Mouse (Mus musculus): ENCODE data around the gene Ppp3ca.

Gene Ppp3ca

DNA sequence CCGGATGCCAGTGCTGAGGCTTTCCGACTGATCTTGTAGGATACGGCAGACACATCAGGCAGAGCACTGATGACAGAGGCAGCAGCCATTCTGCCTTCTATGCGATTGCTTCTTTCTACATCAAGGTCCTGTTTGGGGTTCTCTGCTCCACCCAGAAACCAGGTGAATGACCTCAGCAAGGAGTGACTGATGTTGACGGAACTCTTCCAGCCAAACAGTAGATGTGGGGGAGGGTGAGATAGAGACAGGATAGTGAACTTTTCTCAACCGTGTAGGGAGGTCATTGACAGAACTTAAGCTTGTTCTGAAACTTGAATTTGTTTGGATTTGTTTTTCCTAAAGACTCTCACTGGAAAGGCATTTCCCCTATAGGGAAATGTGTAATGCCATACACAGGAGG, 142.2 kb downstream of the Ppp3ca start:
- DNase-seq (ENCODE audit: low read depth, low spot score) = no peak

DNA sequence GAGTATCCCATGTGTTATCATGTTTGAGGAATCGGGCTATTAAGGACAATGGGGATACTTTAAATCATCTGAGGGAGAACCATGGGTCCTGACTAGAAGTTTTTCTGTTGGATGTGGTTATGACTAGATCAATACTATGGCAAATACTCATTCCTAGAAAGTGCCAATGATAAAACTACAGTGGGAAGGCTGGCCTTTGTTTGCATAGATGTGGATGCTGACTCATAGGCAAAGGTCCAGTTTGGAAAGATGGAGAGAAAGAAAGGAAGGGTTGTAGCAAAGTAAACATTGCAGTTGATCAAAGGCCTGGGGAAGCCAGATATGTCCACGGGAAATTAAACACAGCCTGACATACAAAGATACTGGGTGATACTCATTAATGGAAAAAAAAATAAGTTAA, 142.9 kb downstream of the Ppp3ca start:
- DNase-seq (ENCODE audit: low read depth, low spot score) = no peak

DNA sequence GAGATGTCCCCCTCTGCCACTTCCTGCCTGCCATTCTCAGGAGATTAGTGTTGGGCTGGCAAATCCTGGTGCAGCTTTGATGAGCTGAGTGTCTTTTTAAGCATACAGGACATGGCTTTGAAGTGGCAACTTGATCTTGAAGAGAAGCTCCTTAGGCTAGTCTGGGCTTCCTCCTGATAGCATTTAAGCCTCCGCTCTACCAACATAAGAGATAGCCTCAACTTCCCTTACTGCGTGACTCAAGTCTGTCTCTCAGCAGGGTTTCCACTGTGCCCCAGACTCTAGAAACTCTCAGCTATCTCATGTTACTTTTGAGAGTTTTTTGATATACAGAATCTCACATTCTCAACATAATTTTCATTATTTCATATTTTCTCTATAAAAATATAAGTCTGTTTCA, 144.0 kb downstream of the Ppp3ca start:
- DNase-seq (ENCODE audit: low read depth, low spot score) = no peak

DNA sequence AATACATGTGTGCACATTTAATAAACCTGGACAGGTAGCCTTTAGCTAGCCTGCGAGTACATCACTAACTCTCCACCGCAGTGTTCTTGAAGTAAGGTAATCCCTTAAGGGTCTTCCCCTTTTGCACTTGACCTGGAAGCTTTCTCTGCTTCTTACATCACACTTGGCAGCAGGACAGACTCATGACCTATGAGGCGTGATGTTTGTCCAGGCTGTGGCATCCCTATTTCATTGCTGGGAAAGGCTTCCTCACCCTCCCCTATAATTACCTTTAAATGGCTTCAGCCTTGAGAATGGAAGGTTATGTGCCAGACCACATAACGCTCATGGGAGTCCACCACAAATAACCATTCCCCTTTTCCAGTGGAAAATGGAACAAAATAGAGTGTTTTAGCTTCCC, 145.0 kb downstream of the Ppp3ca start:
- DNase-seq (ENCODE audit: low read depth, low spot score) = no peak

DNA sequence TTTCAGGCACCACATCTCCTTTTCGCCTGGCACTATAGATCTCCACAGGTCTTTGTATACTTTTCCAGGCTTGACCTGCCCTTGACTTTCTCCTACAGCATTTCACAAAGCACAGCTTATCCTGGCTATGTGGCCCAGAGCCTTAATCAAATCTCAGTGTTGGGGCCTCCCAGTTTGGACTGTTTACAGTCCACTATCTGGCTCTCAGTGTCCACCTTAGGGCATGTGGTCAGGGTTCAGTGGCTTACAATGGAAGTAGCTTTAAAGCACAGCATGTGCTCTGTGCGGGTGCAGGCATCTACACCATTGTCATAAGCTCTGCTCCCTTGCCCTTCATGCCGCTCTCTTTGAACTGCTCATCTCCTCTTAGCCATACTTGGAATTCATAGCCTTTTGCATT, 146.4 kb downstream of the Ppp3ca start:
- DNase-seq (ENCODE audit: low read depth, low spot score) = no peak

DNA sequence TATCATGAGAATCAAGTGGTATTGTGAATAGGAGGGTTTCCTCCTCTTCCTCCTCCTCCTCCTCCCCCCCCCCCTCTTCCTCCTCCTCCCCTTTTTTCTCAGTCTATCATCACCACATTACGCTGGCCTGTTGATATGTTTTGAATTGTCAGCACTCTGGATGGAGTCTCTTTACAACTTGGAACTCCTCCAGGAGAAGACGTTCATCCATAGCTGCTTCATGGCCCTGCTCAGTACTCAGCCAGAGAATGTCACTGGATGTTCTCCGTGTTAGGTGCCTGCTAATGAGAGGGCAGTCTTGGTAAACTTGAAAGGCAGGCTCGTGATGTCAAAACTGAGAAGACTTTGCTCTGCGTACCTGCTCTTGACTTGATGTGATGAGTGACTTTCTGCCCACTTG, 149.1 kb downstream of the Ppp3ca start:
- no peak for DNase-seq (ENCODE audit: low read depth, low spot score)

DNA sequence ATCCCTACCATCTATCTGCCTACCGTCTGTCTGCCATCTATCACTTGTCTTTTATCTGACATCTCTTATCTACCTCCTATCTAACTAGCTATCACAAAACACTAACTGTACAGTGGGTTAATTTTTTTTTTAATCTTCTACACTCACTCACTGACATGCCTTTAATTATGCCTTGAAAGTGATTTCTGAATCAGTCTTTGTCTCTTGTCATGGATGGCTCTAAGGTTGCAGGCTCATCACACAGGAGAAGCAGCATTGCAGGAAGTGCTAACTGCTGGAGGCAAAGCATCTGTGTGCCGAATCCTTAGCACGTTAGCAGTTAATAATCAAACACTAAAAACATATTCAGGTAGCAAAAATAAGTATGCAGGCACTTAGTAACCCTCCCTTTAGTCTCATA, 151.1 kb downstream of the Ppp3ca start:
- no peak for DNase-seq (ENCODE audit: low read depth, low spot score)

DNA sequence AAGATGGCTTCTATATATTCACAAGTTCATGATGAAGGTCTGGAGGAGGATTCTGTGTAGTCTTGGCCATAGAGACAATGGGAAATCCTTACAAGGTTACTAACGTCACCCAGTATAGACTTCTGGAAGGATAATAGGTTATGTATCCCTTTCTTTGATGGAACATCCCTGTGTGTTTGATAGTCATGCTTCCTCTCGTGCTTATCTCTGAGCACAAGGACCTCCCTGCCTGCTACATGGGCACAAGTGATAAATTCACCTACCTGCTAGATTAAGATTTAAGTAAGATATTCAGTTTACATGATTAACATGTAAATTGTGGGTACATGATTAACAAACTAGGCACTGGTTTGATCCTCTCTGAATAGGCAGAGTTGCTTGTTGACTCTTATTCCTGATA, 152.1 kb downstream of the Ppp3ca start:
- no peak for DNase-seq (ENCODE audit: low read depth, low spot score)

DNA sequence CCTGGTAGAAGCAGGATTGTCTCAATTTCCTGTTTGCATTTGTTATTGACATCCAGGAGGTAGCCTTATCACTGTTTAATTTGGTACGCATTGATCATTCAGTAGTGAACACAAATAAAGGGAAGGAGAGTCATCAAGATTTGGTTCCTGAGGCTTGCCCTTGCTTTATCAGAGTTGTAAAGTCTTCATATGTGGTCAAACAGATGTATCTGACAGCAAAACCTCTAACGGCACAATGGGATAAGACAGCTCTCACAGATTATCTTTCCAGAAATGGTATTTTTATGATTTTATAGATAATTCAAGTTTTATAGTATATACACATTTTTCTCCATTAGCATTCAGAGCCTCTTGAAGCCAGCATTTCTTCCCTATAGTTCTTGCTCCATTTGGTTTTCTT, 152.5 kb downstream of the Ppp3ca start:
- no peak for DNase-seq (ENCODE audit: low read depth, low spot score)

DNA sequence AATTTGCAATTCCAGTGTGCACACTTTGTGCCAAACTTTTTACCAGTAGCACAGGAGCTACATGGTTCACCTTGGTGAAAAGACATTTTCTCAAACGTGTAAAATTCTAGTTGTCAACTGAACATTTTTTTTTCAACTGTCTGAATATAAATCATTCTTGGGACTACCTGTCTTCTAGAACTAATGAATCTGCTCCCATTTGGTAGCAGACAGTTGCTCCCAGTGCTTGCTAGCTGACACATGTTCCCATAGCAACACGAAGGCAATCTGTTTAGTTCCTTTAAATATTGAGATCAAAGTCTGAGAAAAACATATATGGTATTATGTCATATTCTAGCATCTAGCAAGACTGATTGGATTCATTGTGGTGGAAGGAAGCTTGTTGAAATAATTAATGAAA, 158.5 kb downstream of the Ppp3ca start:
- no peak for DNase-seq (ENCODE audit: low read depth, low spot score)

DNA sequence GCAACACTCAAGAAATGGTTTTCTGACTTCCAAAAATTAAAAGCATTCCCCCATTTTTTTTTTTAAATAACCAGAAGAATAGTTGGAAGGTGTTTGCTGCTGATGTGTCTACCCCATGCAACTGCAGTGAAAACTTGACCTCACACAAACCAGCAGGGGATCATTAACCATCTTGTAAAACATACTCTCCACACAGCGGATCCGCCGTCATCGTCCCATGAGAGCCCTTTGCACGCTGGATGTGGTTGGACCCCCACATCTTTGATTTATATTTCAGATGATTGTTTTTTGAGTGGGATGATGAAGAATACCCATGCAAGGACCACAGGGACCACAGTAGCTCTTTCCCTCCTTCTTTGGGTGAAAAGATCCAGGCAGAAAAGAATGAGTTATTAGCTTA, 159.2 kb downstream of the Ppp3ca start:
- DNase-seq (ENCODE audit: low read depth, low spot score) = no peak

DNA sequence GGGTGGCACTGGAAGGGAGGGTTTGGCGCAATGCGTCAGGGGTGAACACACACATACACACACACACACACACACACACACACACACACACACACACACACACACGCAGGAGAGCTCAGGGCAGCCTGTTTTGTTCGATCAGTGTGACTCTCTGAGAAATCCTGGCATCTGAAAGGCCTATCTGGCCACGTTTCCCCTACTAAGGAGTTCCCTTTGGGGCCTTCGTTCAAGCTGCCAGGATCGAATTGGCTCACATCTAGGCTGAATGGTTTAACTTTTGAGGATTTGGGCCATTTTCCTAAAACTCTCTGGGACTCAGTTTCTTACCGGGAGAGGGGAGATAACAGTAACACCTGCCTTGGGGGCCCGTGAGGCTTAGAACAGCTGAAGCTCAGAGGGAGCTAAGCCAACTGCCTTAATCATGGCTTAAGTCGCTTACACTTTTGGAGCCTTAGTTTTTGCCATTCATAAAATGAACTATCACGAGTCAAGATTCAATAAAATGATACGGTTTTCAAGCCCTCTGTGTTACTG, 160.8 kb downstream of the Ppp3ca start:
- DNase-seq (ENCODE audit: low read depth, low spot score) = no peak

DNA sequence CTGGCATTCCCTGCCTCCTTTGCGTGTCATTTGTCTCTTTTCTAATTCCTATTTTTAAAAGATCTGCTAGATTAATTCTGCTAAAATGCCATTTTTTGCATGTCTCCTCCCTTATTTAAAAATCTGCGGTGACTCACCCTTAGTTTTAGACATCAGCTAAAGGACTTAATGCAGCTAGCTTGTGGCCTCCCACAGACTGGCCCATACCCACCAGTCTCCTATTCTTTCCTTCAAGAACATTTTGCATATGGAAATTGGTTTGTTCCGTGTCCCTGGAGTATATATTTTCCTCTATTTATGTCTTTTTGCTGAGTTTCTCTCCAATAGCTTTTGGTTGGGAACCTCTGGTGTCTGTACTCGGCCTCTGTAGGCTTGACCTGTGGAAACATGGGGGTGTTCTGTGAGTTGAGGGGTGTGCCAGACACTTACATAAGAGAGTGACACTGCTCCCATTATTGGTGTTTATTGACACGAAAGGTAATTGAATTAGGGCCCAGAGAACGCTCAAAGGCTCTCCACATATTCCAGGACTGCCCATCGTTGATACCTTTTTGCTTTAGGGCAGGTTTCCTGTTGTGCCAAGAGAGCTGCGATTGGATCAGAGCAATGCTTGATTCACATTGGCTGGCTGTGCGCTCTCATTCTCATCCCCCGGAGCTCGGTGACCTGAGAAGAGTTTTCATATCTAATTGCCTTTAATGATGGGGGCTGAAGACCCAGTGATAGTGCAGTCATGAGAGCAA, 163.2 kb downstream of the Ppp3ca start:
- no peak for DNase-seq (ENCODE audit: low read depth, low spot score)

DNA sequence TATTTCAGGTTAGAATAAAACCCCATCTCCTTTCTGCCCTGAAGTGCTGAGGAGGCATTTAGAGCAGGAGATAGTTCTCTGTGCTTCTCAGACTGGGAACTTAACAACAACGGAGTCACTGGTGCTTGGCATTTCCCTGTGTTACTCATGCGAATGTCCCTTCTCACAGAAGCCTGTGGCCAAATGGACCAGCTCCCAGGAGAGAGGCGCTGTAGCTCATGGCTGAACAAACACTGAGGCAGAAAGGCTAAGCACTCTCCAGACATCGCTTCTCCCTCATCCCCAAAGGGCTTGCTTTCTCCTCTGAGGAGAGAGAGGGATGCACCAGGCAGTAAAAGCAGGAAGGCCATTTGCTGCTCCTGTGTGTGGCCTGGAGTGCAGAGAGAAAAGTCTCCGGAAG, 164.0 kb downstream of the Ppp3ca start:
- DNase-seq (ENCODE audit: low read depth, low spot score) = no peak

DNA sequence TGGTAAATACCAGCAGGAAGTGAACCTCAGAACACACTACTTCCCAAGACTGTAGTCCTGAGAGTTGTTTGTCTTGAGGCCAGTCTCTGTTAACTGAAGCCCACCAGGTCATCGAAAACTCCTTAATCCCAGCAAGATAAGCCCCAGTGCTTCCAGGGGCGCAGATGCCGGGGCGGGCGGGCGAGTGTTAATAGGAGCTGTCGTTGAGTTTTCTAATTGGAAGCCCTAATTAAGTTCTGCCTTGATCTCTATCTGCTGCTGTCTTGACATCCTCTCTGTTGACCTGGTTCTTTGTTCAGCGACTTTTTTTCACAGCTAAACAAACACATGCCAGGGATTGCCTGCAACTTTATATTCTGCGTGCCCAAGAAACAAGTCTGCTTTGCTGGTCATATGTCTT, 165.9 kb downstream of the Ppp3ca start:
- no peak for DNase-seq (ENCODE audit: low read depth, low spot score)

DNA sequence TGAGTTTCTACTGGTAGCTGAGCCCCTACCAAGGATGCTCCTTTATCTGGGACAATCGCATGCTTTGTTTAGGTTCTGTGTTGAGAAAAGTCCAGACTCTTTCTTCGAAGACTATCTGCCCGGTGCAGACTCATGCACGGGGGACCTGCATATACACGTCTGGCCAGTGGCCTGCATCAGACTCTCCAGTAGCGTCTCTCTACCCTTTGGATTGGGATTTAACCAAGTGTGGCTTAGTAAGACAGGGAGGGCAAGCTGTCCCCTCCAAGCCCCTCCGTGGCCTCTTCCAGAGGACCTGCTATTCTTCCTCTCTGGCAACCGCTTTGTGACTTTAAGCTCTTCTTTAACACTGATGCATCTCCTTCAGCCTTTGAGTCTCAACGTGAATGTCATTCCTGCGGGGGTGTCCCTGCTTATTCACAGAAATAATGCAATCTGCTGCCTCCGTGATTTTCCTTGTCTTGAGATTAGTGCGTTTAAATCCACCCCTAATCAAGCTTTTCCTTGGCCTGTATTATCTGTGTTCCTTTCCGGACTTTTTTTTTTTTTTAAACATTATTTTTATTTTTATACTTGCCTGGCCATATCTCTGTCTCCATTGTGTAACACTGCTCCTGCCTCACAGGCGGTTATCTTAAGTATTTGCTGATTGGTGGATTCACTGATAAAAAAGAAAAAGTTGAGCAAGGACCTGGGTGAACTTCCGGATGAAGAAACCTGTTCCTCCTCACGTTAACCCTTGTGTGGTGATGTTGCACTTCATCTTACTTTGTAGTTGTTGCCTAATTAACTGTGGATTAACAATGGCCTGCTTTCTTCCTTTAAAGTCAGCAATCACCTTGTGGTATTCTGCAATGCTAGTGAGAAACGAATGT, 166.6 kb downstream of the Ppp3ca start:
- DNase-seq (ENCODE audit: low read depth, low spot score) = no peak

DNA sequence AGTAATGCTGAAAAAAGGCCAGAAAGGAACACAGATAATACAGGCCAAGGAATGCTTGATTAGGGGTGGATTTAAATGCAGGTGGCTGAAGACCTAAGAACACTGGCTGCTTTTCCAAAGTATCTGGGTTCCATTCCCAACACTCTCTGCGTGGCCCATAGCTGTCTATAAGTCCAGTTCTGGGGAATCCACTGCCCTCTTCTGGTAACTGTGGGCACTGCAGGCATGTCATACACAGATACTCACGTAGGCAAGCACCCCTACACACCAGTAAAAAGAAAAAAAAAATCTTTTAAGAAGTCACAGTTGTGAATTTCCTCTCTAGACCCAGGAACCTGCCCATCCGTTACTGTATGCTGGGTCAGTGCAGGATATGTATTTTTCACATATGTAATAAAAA, 167.7 kb downstream of the Ppp3ca start:
- peak; percentile 78 for DNase-seq (ENCODE audit: low read depth, low spot score)

DNA sequence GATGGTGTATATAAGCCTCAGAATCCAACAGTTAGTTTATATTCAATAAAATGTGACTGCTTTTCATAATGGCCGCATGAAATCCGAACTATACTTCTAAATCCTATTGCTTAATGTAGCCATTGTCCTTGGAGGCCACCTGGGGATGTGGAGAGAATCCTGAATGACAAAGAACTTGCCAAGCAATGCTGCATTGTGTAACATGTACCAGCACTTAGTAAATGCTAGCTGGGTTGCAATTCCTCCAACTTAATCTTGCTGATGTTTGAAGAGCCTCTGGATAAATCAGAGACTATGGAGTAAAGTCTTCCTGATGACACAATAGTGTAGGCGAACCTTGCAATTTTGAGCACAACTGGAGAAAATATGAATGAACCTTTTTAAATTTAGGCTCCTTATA, 171.4 kb downstream of the Ppp3ca start:
- no peak for DNase-seq (ENCODE audit: low read depth, low spot score)

DNA sequence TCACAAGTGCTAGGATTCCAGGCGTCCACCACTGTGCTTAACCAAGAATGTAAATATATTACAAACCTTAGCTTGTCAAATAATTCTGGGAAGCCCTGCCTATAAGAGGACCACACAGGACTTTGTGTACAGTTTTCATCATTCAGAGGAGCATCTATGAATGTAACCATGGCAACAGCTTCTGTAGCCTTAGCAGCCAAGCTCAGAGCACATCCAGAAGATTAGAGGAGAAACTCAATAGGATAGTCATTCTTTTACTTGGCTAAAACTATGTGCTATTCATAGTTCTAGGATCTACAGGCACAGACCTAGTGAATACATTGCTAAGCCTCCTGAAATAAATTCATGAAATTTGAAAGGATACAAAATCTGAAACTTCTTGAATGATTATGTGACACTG, 172.5 kb downstream of the Ppp3ca start:
- no peak for DNase-seq (ENCODE audit: low read depth, low spot score)

DNA sequence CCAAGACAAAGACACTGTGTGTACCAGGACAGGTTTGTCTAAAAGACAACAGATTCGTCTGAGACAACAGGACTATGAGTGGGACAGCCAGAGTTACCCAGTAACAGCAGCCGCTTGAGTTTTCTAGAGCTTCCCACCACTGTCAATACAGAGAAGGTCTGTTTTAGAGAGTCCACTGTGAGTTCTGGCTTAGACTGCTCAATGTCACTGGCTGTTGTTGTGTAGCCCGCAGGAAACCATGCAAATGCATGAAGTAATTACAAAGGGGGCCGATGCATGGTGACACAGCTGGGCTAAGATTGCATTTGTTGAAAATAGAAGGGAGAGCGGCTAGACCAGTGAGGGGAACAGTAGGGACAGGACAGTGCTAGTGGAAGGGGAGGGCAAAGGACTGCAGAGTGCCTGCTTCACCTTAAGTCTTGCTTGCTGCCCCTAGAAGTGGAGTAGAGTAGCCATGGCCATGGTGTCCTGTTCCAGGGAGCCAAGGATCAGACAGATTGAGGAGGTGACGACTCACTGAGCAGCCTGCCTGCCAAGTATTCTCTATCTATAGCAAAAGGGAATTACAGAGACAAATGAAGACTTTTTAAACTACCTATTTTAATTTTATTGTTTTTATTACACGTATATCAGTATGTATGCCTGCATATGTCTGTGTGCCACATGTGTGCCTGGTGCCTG, 174.0 kb downstream of the Ppp3ca start:
- DNase-seq (ENCODE audit: low read depth, low spot score) = no peak

DNA sequence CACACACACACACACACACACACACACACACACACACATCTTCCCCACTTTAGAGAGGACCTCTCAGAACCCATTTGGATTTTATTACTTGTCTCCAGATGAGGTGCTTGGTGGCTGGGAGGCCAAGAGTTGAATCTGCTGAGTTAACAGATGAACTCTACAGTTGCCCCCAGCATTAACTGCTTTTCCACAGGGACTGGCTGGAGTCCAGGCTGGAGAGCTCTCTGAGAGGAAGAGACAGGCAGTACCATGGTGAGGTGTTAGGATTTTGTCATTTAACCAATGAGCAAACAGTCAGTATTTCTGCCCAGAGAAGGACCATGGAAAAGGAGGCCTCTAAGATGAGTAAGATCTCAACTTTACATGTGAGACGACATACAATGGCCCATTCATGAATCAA, 179.1 kb downstream of the Ppp3ca start:
- no peak for DNase-seq (ENCODE audit: low read depth, low spot score)

DNA sequence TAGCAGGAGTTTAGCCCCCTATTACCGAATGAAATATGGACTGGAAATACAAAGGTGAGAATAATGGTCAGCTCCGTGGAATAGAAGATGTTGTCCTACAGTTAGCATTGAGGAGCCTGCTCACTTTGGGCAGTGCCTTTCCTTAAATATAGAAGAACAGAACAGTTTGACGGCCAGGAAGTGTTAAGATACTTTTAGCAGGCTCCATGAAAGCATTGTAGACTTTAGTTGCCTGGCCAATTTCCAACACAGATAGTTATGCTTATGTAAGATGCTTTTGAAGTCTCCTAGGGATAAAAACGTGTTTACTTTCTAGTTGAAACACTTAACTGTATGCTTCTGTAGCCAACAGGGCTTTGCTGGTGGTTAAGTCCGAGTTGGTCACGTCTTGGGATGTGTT, 183.0 kb downstream of the Ppp3ca start:
- DNase-seq (ENCODE audit: low read depth, low spot score) = no peak
